Mouse (Mus musculus): Measurements from ENCODE around the gene Snx29.

- TF ChIP-seq CTCF (IDR thresholded peaks at IDR 0.05; ENCODE audit: insufficient read depth, low read depth, low read length) (no peak), POLR2A (IDR thresholded peaks at IDR 0.05; ENCODE audit: insufficient read depth, low read depth, low read length) (no peak)
Measured at GRCm38 (mm10) chr16:11638739-11639138, 316.0 kb downstream of the Snx29 start.
